Mouse (Mus musculus) midbrain, embryonic 16.5 days (tissue): ENCODE results near the gene Lhpp. TPM values are rescaled to one million over a fixed set of nuclear protein-coding genes. Genes with fewer than 3 reads are reported as not detected.

Experiments used
- ATAC-seq: fragments of 200-750 bp; cut with Nextera tagmentation; 2 replicates; pipeline ENCODE4 v1.8.0; 2017; ENCODE audit warnings: moderate TSS enrichment
- H3K27ac ChIP-seq: fragments of 300-500 bp; sonication (generic); 2 replicates; pipeline ENCODE4 v1.5.1; 2014; ENCODE audit warnings: mild to moderate bottlenecking, low read length, mixed read lengths
- H3K27me3 ChIP-seq: fragments of 300-500 bp; sonication (generic); 2 replicates; pipeline ENCODE4 v1.6.1; 2014; ENCODE audit warnings: low read depth, low read length, mixed read lengths; ENCODE audit not compliant: control insufficient read depth, insufficient read depth
- H3K36me3 ChIP-seq: fragments of 300-500 bp; sonication (generic); 2 replicates; pipeline ENCODE4 v1.6.1; 2014; ENCODE audit warnings: mild to moderate bottlenecking, low read length, moderate library complexity, mixed read lengths; ENCODE audit not compliant: control insufficient read depth, insufficient read depth
- H3K4me1 ChIP-seq: fragments of 300-500 bp; sonication (generic); 2 replicates; pipeline ENCODE4 v1.6.1; 2014; ENCODE audit warnings: mild to moderate bottlenecking, low read length, mixed read lengths; ENCODE audit not compliant: control insufficient read depth, insufficient read depth
- H3K4me2 ChIP-seq: fragments of 300-500 bp; sonication (generic); 2 replicates; pipeline ENCODE4 v1.6.1; 2014; ENCODE audit warnings: mild to moderate bottlenecking, low read length, mixed read lengths
- H3K4me3 ChIP-seq: fragments of 300-500 bp; sonication (generic); 2 replicates; pipeline ENCODE4 v1.5.1; 2014; ENCODE audit warnings: low read depth, mild to moderate bottlenecking, low read length, moderate library complexity, mixed read lengths
- H3K9ac ChIP-seq: fragments of 300-500 bp; sonication (generic); 2 replicates; pipeline ENCODE4 v1.6.1; 2014; ENCODE audit warnings: low read depth, low read length, mixed read lengths
- H3K9me3 ChIP-seq: fragments of 300-500 bp; sonication (generic); replicated peaks from 2 replicates; pipeline ENCODE4 v1.6.1; 2014; ENCODE audit warnings: mild to moderate bottlenecking, low read length, mixed read lengths; ENCODE audit not compliant: control insufficient read depth, poor library complexity, severe bottlenecking
- WGBS: fragments of 180-500 bp; shearing (Covaris S2); extraction: QIAGEN DNeasy Blood & Tissue Kit; methylation state at CpG from one replicate; pipeline ENCODE4 v1.1.7; 2014; 5-methylcytosine and 5-hydroxymethylcytosine counted together
- polyA plus RNA-seq: library from polyadenylated mRNA; unstranded; fragments of >200 nt; fragmentation: Nextera tagmentation; extraction: Ambion mirVana; gene quantifications from 2 replicates; pipeline ENCODE4 v1.2.1, GENCODE M21; 2015

Lhpp gene
- polyA plus RNA-seq, 1 experiment from 2014 or later = 51.3 TPM

DNA sequence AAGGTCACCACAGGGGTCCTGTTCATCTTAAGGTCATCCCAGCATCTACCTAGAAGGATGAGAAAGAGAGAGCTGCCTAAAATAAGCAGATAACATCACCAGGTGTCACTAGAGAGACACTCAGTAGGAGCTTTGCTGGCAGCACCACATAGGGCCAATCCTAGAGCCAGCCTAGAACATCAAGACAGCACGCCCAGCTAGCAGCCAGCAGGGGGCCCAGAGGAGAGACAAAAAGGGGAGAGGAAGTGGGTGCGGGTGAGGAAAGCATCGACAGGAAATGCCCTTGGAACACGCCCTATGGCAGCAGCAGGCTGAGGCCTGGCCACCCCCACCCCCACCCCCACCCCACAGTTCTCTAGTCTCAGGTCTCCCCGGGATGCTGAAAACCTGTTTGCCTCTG is 124.7 kb downstream of the Lhpp start:
- H3K27ac ChIP-seq = no peak overlapping the region
- H3K27me3 ChIP-seq = no peaks in the 10 kb centered on the region
- ATAC-seq = no peak
- peaks cover 31% of the 10 kb centered on the region for H3K4me1 ChIP-seq
- H3K36me3 ChIP-seq = no peaks in the 10 kb centered on the region
- H3K4me3 ChIP-seq = no peak overlapping the region
- no peak overlapping the region for H3K4me2 ChIP-seq
- 67% methylated on average over 5 of the region's 5 CpGs for WGBS
- no peaks in the 10 kb centered on the region for H3K9me3 ChIP-seq
- H3K9ac ChIP-seq = no peak overlapping the region

DNA sequence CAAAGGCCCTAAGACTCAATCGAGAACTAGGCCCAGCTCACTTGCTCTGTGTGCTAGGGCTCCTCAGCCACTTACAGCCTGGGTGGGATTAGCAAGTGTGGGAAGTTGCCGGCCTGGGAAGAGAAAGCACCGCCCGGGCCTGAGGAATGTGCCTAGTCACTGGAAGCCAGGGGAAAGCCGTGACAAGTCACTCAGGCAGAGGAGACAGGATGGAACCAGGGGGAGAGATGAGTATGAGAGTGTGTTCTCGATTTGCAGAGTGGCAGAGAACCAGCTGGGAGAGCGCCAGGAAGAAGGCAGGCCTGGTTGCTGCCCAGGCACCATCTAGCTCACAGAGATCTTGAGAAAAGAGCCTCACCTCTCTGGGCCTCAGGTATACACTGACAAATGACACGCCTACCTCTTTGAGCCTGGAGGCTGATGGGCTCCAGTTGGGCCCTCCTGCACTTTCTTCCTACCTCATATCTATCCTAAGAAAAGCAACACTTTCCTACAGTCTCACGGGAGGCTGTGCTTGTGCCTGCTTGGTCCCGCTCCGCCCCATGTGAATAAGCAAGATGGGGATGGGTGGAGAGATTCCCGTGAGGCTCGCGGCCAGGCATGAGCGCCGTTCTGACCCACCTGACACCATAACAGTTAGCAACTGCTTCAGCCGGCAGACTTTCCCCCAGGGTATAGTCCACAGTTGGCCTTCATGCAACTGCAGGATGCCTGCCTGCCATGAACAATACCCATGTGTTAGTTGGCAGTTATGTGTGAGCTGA is 125.8 kb downstream of the Lhpp start:
- Histone ChIP-seq H3K9ac (no peak overlapping the region), H3K4me2 (no peak overlapping the region), H3K36me3 (no peaks in the 10 kb centered on the region), H3K27ac (no peak overlapping the region), H3K9me3 (no peaks in the 10 kb centered on the region), H3K4me3 (no peak overlapping the region), H3K4me1 (peaks cover 28% of the 10 kb centered on the region), H3K27me3 (no peaks in the 10 kb centered on the region)
- no peak for ATAC-seq
- 57% methylated on average over 17 of the region's 17 CpGs for WGBS

DNA sequence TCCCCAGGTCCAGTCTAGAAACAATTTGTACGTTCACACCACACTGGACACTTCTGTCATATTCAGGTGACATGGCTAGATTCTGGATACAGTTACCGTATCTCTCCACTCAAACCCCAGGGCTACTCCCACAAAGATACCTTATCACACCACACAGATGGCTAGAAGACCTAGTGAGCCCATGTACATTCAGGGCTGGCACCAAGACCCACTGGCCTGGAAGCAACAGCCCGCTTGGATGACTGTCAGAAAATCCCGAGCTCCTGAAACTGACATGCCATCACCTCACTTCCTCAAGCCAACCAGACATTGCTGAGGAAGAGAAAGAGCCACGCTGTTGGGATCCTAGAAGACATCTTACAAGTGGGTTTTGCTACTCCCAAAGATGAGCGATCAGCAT is 128.4 kb downstream of the Lhpp start:
- 97% methylated on average over 6 of the region's 6 CpGs for WGBS
- H3K4me2 ChIP-seq = no peak overlapping the region
- no peaks in the 10 kb centered on the region for H3K36me3 ChIP-seq
- no peak overlapping the region for H3K27ac ChIP-seq
- H3K4me3 ChIP-seq = no peak overlapping the region
- H3K9me3 ChIP-seq = no peaks in the 10 kb centered on the region
- ATAC-seq = no peak
- peaks cover 7% of the 10 kb centered on the region; the same call in 1 of the 2 replicates for H3K4me1 ChIP-seq
- no peaks in the 10 kb centered on the region for H3K27me3 ChIP-seq
- no peak overlapping the region for H3K9ac ChIP-seq

DNA sequence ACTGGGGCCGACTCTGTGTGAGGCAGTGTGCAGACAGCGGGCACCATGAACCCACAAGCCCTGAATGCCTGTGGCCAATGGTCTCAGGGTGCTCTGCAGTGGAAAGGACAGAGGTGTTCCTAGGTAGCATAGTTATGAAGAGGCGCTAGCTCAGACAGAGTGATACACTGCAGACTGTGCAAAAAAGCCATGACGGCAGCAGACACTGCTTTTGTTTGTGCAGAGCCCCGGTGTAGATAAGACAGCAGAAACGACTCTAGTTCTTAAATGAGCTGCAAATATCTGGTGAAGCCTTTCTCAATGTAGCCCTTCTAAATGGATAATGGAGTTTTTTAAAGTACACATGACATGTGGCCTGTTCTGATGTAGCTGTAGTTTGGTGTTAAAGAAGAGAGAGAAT is 129.4 kb downstream of the Lhpp start:
- WGBS = 83% methylated on average over 6 of the region's 6 CpGs

DNA sequence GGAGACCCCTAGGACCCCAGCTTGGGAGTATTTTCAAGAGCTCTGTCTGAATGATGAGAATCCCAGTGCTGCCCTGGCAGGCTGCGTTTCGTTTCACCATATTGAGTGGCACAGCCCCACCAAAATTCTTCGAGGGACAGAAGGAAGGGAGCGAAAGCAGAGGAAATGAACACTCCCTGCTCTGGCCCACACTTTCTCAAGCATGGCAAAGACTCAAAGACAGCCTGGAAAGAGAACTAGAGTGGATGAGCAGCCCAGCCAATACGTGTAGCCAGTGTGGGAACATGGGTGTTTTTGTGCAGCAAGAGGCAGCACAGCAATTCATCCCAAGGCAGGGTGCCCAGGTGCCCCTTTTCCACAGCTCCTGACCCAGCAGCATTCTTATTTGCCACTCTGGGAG is 132.5 kb downstream of the Lhpp start:
- Histone ChIP-seq H3K27ac (no peak overlapping the region), H3K4me2 (no peak overlapping the region), H3K27me3 (no peaks in the 10 kb centered on the region), H3K4me1 (no peaks in the 10 kb centered on the region), H3K36me3 (no peaks in the 10 kb centered on the region), H3K9ac (no peak overlapping the region), H3K9me3 (no peaks in the 10 kb centered on the region), H3K4me3 (no peak overlapping the region)
- no peak for ATAC-seq
- WGBS = 91% methylated on average over 5 of the region's 5 CpGs

More for the DNA sequence above, 129.4 kb downstream of the Lhpp start:
- no peak for ATAC-seq
- H3K27ac ChIP-seq = no peak overlapping the region
- no peaks in the 10 kb centered on the region for H3K27me3 ChIP-seq
- H3K4me3 ChIP-seq = no peak overlapping the region
- H3K4me1 ChIP-seq = peaks cover 4% of the 10 kb centered on the region; the same call in 1 of the 2 replicates
- no peak overlapping the region for H3K4me2 ChIP-seq
- no peak overlapping the region for H3K9ac ChIP-seq
- no peaks in the 10 kb centered on the region for H3K9me3 ChIP-seq
- H3K36me3 ChIP-seq = no peaks in the 10 kb centered on the region

DNA sequence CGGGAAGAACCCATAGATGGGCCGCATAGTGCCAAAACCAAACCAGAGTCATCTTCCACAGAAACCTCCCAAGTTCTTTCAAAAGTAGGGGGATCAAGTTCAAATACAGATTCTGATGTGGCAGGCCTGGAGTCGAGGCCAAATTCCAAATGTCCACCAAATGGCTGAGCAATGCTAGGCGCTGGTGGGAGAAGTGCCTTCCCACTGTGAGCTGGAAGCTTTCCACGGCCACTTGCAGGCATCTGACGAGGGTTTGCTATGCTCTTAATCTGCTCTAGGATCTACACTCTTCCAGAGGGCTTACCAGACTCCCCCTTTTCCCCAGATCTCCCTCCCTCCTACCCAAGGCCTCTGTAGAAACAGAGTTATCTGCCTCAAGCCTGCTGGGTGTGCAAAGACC is 136.7 kb downstream of the Lhpp start:
- no peak overlapping the region for H3K4me3 ChIP-seq
- 86% methylated on average over 6 of the region's 6 CpGs for WGBS
- no peaks in the 10 kb centered on the region for H3K9me3 ChIP-seq
- H3K9ac ChIP-seq = no peak overlapping the region
- H3K27me3 ChIP-seq = no peaks in the 10 kb centered on the region
- H3K4me1 ChIP-seq = no peaks in the 10 kb centered on the region
- no peak for ATAC-seq
- no peak overlapping the region for H3K27ac ChIP-seq
- no peak overlapping the region for H3K4me2 ChIP-seq
- H3K36me3 ChIP-seq = no peaks in the 10 kb centered on the region

DNA sequence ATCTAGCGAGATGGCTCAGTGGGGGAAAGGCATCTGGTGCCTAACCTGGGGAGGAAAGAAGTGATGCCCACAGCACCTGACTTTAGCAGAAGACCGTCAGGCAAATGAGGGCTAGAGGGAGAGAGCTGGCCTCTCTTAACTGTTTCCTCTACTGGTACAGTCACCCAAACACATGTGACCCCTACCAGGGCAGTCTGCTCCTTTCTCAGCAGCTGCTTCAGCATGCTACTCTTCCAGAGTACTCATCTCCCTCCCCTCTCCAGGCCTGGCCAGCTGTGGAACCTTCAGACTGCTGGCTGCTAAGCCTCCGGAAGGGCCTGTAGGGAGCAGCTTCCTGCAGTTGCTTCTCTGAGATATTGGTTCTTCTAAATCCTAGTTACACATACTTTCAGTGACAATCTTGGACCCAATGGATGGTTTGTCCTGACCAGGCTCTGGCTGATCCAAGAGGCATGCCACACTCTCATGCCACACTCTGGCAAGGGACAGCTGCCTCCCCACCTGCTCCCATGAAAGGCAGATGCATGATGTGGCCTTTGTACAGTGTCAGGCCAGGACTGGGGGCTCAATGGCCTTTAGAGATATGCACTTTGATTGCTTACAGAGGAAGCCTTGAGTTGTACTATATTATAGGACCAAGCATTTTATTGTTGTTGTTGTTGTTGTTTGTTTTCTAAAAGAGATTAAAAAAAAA is 137.8 kb downstream of the Lhpp start:
- Histone ChIP-seq H3K27ac (no peak overlapping the region), H3K4me3 (no peak overlapping the region), H3K9me3 (no peaks in the 10 kb centered on the region), H3K4me1 (no peaks in the 10 kb centered on the region), H3K4me2 (no peak overlapping the region), H3K36me3 (no peaks in the 10 kb centered on the region), H3K9ac (no peak overlapping the region), H3K27me3 (no peaks in the 10 kb centered on the region)
- 86% methylated on average over 3 of the region's 3 CpGs for WGBS
- ATAC-seq = no peak

DNA sequence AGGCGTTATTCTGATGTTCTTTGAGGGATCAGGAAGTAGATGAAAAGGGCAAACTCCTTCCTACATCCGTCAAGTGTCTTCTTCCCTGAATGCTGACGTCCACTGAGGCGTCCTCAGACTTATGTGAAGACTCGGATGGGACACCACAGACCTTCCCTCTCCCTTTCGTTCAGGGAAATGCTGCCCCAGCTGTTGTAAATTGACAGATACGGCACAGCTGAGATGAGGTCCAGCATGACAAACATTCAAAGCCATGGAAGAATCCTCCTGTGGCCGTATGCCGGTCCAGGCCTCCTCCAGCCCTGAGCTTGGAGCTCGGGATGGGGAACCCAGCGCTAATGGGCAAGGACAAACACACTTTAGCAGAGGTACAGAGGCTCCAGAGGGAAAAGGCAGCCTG is 139.1 kb downstream of the Lhpp start:
- Histone ChIP-seq H3K36me3 (no peaks in the 10 kb centered on the region), H3K27ac (no peak overlapping the region), H3K9me3 (no peaks in the 10 kb centered on the region), H3K4me3 (no peak overlapping the region), H3K27me3 (no peaks in the 10 kb centered on the region), H3K4me2 (no peak overlapping the region), H3K4me1 (no peaks in the 10 kb centered on the region; the same call in 1 of the 2 replicates), H3K9ac (no peak overlapping the region)
- WGBS = 96% methylated on average over 11 of the region's 11 CpGs
- ATAC-seq = no peak

DNA sequence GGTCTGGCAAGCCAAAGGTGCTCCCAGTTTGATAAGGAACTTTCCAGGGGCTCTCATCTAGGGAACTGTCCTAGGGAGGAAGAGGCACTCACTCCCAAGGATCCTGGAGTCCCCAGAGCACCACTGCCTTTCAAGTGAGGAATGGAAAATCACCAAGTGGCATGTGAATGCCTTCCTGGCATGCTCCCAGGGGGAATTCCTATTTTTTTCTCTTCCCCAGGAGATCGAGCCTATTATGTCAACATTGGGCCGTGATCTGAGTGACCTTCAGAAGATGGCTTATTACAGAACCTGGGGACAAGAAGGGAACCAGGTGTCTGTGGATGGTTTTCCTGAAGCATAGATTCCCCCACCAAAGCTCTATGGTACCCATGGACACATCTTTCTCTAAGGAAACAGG is 141.3 kb downstream of the Lhpp start:
- ATAC-seq = no peak
- 75% methylated on average over 2 of the region's 2 CpGs for whole genome bisulfite sequencing
- no peak overlapping the region for H3K4me2 ChIP-seq
- H3K27ac ChIP-seq = no peak overlapping the region
- H3K27me3 ChIP-seq = no peaks in the 10 kb centered on the region
- no peaks in the 10 kb centered on the region for H3K9me3 ChIP-seq
- H3K36me3 ChIP-seq = no peaks in the 10 kb centered on the region
- H3K4me1 ChIP-seq = no peaks in the 10 kb centered on the region; the same call in 1 of the 2 replicates
- no peak overlapping the region for H3K9ac ChIP-seq
- no peak overlapping the region for H3K4me3 ChIP-seq
